Mouse (Mus musculus) small intestine, adult 2 months (tissue): ENCODE results near the gene Rft1. TPM values are rescaled to one million over a fixed set of nuclear protein-coding genes. Genes with fewer than 3 reads are reported as not detected.

Experiments used
- H3K27ac ChIP-seq: fragments of 200-500 bp; 2 replicates; pipeline ENCODE4 v1.5.1; 2012; ENCODE audit warnings: low read depth, low read length, control low read depth, inconsistent platforms; ENCODE audit not compliant: insufficient read depth
- H3K27me3 ChIP-seq: fragments of 200-500 bp; 2 replicates; pipeline ENCODE4 v1.6.1; 2012; ENCODE audit warnings: mild to moderate bottlenecking, moderate library complexity, low read length, inconsistent platforms; ENCODE audit not compliant: control insufficient read depth, insufficient read depth
- H3K36me3 ChIP-seq: fragments of 200-500 bp; 2 replicates; pipeline ENCODE4 v1.6.1; 2012; ENCODE audit warnings: mild to moderate bottlenecking, low read length, control low read depth, inconsistent platforms; ENCODE audit not compliant: control insufficient read depth, insufficient read depth
- H3K4me1 ChIP-seq: fragments of 200-500 bp; 2 replicates; pipeline ENCODE4 v1.6.1; 2012; ENCODE audit warnings: low read length, inconsistent platforms, mixed read lengths; ENCODE audit not compliant: control insufficient read depth, insufficient read depth, insufficient read length
- H3K4me3 ChIP-seq: fragments of 200-500 bp; 2 replicates; pipeline ENCODE4 v1.5.1; 2012; ENCODE audit warnings: low read depth, mild to moderate bottlenecking, control low read depth, inconsistent platforms, low read length, moderate library complexity
- CTCF ChIP-seq: fragments of 200-500 bp; IDR thresholded peaks from 2 replicates; pipeline ENCODE4 v1.5.1; 2012; ENCODE audit warnings: low read depth, mild to moderate bottlenecking, control low read depth, inconsistent platforms, low read length, moderate library complexity, mixed read lengths; ENCODE audit not compliant: insufficient replicate concordance, insufficient read length; ENCODE audit errors: extremely low read depth
- POLR2A ChIP-seq: fragments of 200-500 bp; IDR thresholded peaks from 2 replicates; pipeline ENCODE4 v1.6.1; 2012; ENCODE audit warnings: low read depth, mild to moderate bottlenecking, control low read depth, inconsistent platforms, low read length, moderate library complexity
- WGBS: fragments of 180-500 bp; shearing (Covaris S2); methylation state at CpG from one replicate; pipeline ENCODE4 v1.1.7; 2018; 5-methylcytosine and 5-hydroxymethylcytosine counted together
- polyA plus RNA-seq: library from polyadenylated mRNA; depleted of rRNA; stranded (reverse); fragments of >200 nt; gene quantifications from 2 replicates; pipeline ENCODE4 v1.2.3, GENCODE M21; 2012

Rft1 gene
- polyA plus RNA-seq, 1 experiment, result 5.6 TPM

GRCm38 (mm10) chr14:30699656-30700055 lies 45.5 kb downstream of the Rft1 start:
- no peak overlapping the region for H3K27ac ChIP-seq
- TF ChIP-seq POLR2A (no peak), CTCF (peak; percentile 80)
- no peaks in the 10 kb centered on the region; the same call in 1 of the 2 replicates for H3K4me1 ChIP-seq
- WGBS, result 38% methylated on average over 8 of the region's 8 CpGs
- H3K27me3 ChIP-seq, result no peaks in the 10 kb centered on the region
- H3K36me3 ChIP-seq, result no peaks in the 10 kb centered on the region
- H3K4me3 ChIP-seq, result no peak overlapping the region

GRCm38 (mm10) chr14:30702512-30702911 lies 48.4 kb downstream of the Rft1 start:
- no peak overlapping the region for H3K27ac ChIP-seq
- 45% methylated on average over 5 of the region's 5 CpGs for WGBS

GRCm38 (mm10) chr14:30703079-30703478 lies 48.9 kb downstream of the Rft1 start:
- 50% methylated on average over 5 of the region's 5 CpGs for WGBS
- TF ChIP-seq CTCF, result no peak
- no peak for TF ChIP-seq POLR2A
- Histone ChIP-seq H3K27me3 (no peaks in the 10 kb centered on the region), H3K36me3 (no peaks in the 10 kb centered on the region), H3K27ac (no peak overlapping the region), H3K4me3 (no peak overlapping the region), H3K4me1 (no peaks in the 10 kb centered on the region; the same call in 1 of the 2 replicates)

More at GRCm38 (mm10) chr14:30702512-30702911, 48.4 kb downstream of the Rft1 start:
- no peaks in the 10 kb centered on the region; the same call in 1 of the 2 replicates for H3K4me1 ChIP-seq
- no peak overlapping the region for H3K4me3 ChIP-seq
- TF ChIP-seq CTCF (no peak), POLR2A (no peak)
- no peaks in the 10 kb centered on the region for H3K27me3 ChIP-seq
- H3K36me3 ChIP-seq, result no peaks in the 10 kb centered on the region

- Histone ChIP-seq H3K27ac (no peak overlapping the region), H3K4me1 (no peaks in the 10 kb centered on the region; the same call in 1 of the 2 replicates), H3K36me3 (no peaks in the 10 kb centered on the region), H3K4me3 (no peak overlapping the region), H3K27me3 (no peaks in the 10 kb centered on the region)
- TF ChIP-seq CTCF (no peak), POLR2A (no peak)
- 48% methylated on average over 8 of the region's 8 CpGs for WGBS
These were observed 50.1 kb downstream of the Rft1 start for GRCm38 (mm10) chr14:30704098-30704855.

- peaks cover 5% of the 10 kb centered on the region; the same call in 1 of the 2 replicates for H3K27me3 ChIP-seq
- H3K4me1 ChIP-seq, result no peaks in the 10 kb centered on the region; the same call in 1 of the 2 replicates
- H3K4me3 ChIP-seq, result no peak overlapping the region
- H3K36me3 ChIP-seq, result no peaks in the 10 kb centered on the region
- no peak overlapping the region for H3K27ac ChIP-seq
- 95% methylated on average over 2 of the region's 2 CpGs for whole genome bisulfite sequencing
- no peak for TF ChIP-seq CTCF
- TF ChIP-seq POLR2A, result no peak
These were observed 57.7 kb downstream of the Rft1 start for GRCm38 (mm10) chr14:30711892-30712291.

- WGBS, result 62% methylated on average over 1 of the region's 1 CpGs
- H3K4me3 ChIP-seq, result no peak overlapping the region
- no peaks in the 10 kb centered on the region; the same call in 1 of the 2 replicates for H3K4me1 ChIP-seq
- no peak overlapping the region for H3K27ac ChIP-seq
- H3K27me3 ChIP-seq, result peaks cover 5% of the 10 kb centered on the region; the same call in 1 of the 2 replicates
- TF ChIP-seq POLR2A (no peak), CTCF (no peak)
- H3K36me3 ChIP-seq, result no peaks in the 10 kb centered on the region
These were observed 59.6 kb downstream of the Rft1 start for GRCm38 (mm10) chr14:30713769-30714168.
